Mouse (Mus musculus) hematopoietic stem cell, adult 5-6 weeks (primary cell): ENCODE results near the gene Pnpla6. TPM values are rescaled to one million over a fixed set of nuclear protein-coding genes. Genes with fewer than 3 reads are reported as not detected.

Source experiments
- total RNA-seq: library from RNA; stranded (forward); fragments of 172-1452, 232-1000 nt; gene quantifications from 2 replicates; pipeline ENCODE4 v1.2.3, GENCODE M21; 2017

The Pnpla6 gene
- total RNA-seq, 1 experiment from 2014 or later = 34.5 TPM

Other genes starting within 250 kb of the Pnpla6 start
- 15.3 and 19.0 TPM in 2 replicates for gene Insr, start 235.8 kb upstream of the Pnpla6 start, total RNA-seq
- 40.1 and 40.4 TPM in 2 replicates for gene A430078G23Rik, start 162.0 kb upstream of the Pnpla6 start, total RNA-seq
- gene Arhgef18, start 122.4 kb upstream of the Pnpla6 start, total RNA-seq = 39.8 and 51.0 TPM in 2 replicates
- 0.84 and 4.1 TPM in 2 replicates for gene Pex11g, start 47.7 kb upstream of the Pnpla6 start, total RNA-seq
- not detected in 2 replicates for gene Tex45, start 44.5 kb upstream of the Pnpla6 start, total RNA-seq
- gene Zfp358, start 22.2 kb upstream of the Pnpla6 start, total RNA-seq = 10.6 and 11.6 TPM in 2 replicates
- 29.8 and 40.4 TPM in 2 replicates for gene Mcoln1, start 14.9 kb upstream of the Pnpla6 start, total RNA-seq
- 0.69 and 2.0 TPM in 2 replicates for gene C330021F23Rik, start 52.6 kb downstream of the Pnpla6 start, total RNA-seq
- gene Camsap3, start 71.9 kb downstream of the Pnpla6 start, total RNA-seq = 3.9 TPM in 2 replicates
- 56.6 and 75.0 TPM in 2 replicates for gene Xab2, start 105.9 kb downstream of the Pnpla6 start, total RNA-seq
- 209 and 215 TPM in 2 replicates for gene Pet100, start 106.2 kb downstream of the Pnpla6 start, total RNA-seq
- not detected in 2 replicates for gene Pcp2, start 110.2 kb downstream of the Pnpla6 start, total RNA-seq
- gene Stxbp2, start 115.6 kb downstream of the Pnpla6 start, total RNA-seq = 121 and 152 TPM in 2 replicates
- gene Retn, start 140.4 kb downstream of the Pnpla6 start, total RNA-seq = not detected in 2 replicates
- 12.9 and 27.0 TPM in 2 replicates for gene Mcemp1, start 150.4 kb downstream of the Pnpla6 start, total RNA-seq
- gene Fcor, start 157.0 kb downstream of the Pnpla6 start, total RNA-seq = 5.3 TPM in 1 of 2 replicates, not detected in the other
- 48.3 and 61.2 TPM in 2 replicates for gene Trappc5, start 160.9 kb downstream of the Pnpla6 start, total RNA-seq
- gene Fcer2a, start 178.8 kb downstream of the Pnpla6 start, total RNA-seq = 1.1 TPM in 1 of 2 replicates, not detected in the other
- gene Clec4g, start 205.3 kb downstream of the Pnpla6 start, total RNA-seq = 0.81 TPM in 1 of 2 replicates, not detected in the other
- gene Cd209a, start 233.6 kb downstream of the Pnpla6 start, total RNA-seq = 1.7 and 1.8 TPM in 2 replicates